Mouse (Mus musculus) spleen, postnatal 14 days (tissue): ENCODE data around the gene Etv2.

Experiments used
- DNase-seq, 2 experiments: peaks; one replicate each; pipeline ENCODE4 v3.0.0; 2021 to 2022; ENCODE audit warnings: low spot score in 2 of 2

The Etv2 gene

DNA sequence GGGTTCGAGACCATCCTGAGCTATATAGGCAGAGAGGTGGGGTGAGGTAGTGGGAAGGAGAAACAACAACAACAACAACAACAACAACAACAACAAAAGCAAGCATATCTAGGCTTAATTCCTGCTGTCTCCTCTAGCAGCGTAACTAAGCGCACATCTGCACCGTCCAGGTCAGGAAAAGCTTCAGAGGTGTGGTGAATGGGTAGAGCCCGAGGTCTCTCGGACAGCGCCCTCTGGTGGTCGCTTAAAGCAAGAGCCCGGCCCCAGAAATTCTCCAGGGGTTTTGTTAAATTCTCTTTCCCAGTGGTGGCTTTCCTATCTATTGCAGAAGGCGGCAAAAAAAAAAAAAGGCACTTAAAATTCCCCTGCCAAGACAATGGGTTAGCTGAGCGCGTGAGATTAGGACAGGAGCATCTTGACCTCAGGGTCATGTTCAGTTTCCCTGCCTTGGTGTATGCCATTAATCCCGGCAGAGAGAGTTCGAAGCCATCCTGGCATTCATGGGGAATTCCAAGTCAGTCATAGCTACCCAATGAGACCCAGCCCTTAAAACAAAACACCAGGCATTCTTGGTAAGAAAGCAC lies 22.0 kb downstream of the Etv2 start:
- DNase-seq, result peak in 1 of 2 experiments; percentile 67

- no peak for DNase-seq
Measured at GRCm38 (mm10) chr7:30612654-30613402, 22.8 kb downstream of the Etv2 start, which contains the start of gene Upk1a. Upk1a (minus strand) TSS chr7:30612847.

- DNase-seq, result no peak
Measured at GRCm38 (mm10) chr7:30610043-30610442, 25.6 kb downstream of the Etv2 start.

DNA sequence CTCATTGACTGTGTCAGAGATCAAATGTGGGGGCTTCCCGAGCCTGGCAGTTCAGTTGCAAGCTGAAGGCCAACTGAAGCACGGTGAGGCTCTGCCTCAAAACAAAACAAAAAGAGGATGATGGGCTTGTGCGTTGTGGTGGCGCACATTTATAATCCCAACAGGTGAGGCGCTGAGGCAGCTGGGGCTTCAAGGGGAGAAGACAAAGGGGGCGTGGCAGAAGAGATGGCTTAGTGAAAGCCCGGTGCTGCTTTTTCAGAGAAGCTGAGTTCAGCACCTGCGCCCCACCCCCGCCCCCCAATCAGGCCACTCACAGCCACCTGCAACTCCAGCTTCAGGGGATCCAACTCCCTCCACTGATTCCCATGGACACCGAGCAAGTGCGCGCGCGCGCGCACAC lies 27.2 kb downstream of the Etv2 start:
- no peak for DNase-seq

DNA sequence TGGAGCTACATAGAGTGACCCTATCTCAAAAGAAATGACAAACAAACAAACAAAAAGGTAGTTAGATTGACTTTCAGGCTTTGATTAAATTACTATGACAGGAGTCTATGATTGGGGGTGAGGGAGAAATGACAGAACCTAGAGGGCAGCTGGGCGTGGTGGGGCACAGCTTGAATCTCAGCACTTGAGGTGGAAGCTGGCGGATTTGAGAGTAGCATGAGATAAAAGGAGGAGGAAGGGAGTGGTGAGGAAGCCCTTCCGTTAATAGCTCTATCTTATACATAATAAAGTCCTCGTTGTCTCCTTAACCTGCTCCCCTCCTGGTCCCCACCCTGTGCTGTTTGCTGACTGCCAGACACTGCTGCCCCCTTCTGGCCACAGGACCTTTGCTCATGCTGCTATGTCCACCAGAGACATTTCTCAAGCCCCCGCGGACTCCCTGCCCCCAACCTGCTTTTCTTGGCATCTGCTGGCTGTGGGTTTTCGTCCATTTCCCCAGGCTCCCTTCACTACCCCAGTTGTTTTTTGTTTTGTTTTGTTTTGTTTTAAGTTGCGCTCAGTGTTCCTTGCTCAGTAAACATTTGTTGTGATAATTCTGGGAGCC lies 27.8 kb downstream of the Etv2 start:
- DNase-seq, result peak; percentile 32 to 65

DNA sequence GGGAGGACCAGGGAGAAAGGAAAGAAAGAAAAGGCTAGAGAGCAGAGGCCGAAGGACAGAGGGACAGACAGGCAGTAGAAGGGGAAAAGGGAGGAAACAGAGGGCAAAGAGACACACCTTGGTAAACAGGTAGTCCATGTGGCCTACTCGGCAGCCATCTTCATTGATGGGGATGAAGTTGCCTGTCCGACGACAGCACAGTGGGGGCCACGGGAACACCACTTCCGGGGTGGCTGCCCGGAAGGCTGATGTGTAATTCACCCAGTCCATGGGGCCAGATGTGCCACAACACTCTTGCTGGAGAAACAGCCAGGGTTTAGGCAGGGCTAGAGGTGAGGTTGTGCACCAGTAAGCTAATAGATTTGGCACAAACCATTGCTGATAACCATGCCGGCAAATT lies 30.7 kb downstream of the Etv2 start:
- DNase-seq, result no peak

- DNase-seq, result no peak
Measured at GRCm38 (mm10) chr7:30604424-30604823, 31.2 kb downstream of the Etv2 start.

DNA sequence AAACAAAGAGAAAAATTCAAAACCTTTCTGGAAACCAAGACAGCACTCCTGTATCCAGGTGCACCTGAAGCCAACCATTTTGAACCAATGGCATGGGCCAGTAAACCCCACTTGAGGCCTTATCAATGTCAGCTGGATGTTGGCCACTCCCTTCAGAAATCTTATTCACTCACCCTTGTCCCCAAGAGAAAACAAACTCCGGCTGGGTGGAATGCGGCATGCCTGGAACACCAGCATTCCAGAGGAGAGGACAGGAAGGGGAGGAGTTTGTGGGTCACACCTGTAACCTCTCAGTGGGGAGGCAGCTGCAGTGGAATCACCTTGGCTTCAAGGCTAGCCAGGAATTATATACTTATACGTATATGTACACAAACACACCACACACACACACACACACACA lies 33.1 kb downstream of the Etv2 start:
- DNase-seq, result no peak

- DNase-seq, result no peak
Measured at GRCm38 (mm10) chr7:30600651-30601050, 35.0 kb downstream of the Etv2 start.

DNA sequence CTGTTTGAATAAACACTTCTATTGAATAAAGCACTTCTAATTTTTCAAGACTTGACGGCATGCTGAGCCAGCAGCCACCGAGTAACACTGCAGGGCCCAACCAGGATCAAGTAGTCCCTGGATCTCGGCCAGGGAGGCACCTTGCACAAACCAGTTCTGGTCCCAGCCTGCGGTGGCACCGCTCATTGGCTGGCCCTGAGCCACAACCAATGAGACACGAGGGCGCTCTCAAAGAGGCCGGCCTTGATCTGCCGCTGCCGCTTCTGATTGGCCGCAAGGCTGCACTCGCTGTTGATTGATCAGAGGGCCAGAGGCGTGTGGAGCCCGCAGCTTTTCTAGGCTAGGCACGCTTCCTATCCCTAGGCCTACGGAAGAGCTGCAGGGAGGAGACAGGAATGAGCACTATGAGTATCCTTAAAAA lies 35.7 kb downstream of the Etv2 start:
- DNase-seq, result peak; percentile 61 to 67

- no peak for DNase-seq
Measured at GRCm38 (mm10) chr7:30598786-30599185, 36.9 kb downstream of the Etv2 start, which contains the start of gene Zbtb32. Zbtb32 (minus strand) TSS chr7:30598909.

- no peak for DNase-seq
Measured at GRCm38 (mm10) chr7:30596811-30597210, 38.8 kb downstream of the Etv2 start.

GRCm38 (mm10) chr7:30596093-30596492 lies 39.6 kb downstream of the Etv2 start:
- DNase-seq, result no peak

DNA sequence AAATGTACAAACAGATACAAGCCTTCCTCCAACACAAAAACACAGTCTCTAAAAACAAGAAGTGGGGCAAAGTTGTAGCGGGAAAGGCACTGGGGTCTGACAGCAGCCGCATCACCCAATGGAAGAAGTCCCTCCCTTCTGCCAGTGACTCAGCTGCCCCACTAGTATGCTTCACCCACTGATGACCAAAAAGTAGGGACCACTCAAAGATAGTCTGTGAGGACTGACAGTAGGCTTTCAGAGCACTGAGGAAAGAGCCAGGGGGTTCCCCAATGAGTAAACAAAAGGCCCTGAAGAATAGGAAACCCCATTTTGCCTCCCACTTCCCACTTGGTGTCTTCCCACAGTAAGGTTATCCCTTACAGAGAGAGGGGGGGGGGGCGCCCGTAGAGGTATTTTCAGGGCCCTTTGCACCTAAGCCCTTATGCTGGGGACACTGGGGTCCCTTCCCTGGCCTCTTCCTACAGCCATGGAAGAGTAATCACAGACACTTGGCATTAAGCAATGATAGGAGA lies 41.1 kb downstream of the Etv2 start:
- DNase-seq, result no peak

GRCm38 (mm10) chr7:30593579-30594509 lies 41.8 kb downstream of the Etv2 start:
- no peak for DNase-seq

DNA sequence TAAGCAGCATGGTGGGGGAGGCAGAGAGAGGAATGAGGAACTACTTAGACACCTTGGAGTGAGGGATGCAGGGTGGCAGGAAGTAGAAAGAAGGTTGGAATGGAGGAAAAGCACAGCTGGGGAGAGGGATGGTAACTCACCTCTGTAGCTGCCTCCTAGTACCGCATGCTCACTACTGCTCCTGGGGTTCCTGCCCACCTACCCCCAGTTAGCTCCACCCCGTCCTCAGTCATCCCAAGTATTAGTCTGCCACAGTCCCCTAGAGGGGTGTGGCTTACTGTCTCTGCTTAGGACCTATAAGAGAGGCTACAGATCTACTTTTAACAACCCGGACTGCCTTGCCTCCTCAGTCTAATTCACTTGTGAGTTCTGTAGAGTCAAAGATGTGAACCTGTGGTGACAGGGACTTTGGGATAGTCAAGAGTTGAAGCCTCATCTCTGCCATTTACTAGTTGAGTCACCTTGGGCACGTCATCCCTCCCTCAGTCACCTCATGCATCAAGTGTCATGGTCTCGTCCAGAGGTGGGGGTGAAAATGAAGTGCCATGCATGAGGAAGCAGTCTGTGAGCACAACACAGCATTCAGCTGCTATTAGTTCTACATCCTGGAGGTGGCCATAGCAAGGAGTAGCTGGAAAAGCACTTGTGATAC lies 42.8 kb downstream of the Etv2 start:
- no peak for DNase-seq

DNA sequence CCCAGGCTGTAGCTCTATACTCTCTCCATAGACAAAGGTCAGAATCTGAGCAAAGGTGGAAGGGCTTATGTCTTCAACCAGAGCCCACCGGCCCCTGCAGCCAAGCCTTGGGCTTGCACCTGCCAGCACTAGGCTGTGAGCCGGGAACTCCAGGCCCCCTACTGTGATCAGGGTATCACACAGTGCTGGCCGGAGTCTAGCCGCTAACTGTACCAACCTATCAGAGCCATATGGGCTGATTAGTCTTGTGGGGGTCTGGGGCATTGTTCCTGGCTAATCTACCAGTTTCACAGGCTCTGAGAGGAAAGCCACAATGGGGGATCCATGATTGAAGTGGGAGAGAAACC lies 44.1 kb downstream of the Etv2 start:
- no peak for DNase-seq

DNA sequence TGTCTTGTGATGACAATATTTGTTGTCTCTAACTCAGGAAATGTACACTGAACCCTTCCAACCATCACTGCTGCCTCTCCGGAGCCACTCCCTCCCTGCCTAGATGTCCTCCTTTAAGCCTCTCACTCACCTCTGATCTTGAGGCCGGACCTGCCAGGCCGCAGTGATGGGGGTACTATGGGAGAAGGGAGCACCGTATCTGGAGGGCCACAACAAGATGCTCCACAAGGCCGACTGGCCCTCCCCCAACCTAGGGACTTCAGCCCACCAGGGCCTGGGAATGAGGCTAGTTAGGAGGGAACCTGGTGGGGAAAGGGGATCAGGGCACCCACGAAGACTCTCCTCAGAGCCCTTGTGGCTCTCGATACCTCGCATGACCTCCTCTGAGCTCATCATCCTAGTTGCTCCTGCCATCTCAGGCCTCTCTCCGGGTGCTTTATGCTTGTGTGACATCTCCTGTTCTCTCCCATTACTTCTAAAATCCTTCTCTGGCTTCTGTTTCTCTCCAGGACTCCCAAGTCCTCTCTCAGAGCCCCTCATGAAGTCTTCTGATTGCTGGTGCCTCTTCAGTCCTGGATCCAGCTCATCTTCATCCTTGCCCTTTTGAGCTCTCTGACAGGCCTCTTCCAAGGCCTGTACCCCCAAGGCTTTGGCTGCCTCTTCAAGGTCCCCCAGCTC lies 44.6 kb downstream of the Etv2 start:
- no peak for DNase-seq

DNA sequence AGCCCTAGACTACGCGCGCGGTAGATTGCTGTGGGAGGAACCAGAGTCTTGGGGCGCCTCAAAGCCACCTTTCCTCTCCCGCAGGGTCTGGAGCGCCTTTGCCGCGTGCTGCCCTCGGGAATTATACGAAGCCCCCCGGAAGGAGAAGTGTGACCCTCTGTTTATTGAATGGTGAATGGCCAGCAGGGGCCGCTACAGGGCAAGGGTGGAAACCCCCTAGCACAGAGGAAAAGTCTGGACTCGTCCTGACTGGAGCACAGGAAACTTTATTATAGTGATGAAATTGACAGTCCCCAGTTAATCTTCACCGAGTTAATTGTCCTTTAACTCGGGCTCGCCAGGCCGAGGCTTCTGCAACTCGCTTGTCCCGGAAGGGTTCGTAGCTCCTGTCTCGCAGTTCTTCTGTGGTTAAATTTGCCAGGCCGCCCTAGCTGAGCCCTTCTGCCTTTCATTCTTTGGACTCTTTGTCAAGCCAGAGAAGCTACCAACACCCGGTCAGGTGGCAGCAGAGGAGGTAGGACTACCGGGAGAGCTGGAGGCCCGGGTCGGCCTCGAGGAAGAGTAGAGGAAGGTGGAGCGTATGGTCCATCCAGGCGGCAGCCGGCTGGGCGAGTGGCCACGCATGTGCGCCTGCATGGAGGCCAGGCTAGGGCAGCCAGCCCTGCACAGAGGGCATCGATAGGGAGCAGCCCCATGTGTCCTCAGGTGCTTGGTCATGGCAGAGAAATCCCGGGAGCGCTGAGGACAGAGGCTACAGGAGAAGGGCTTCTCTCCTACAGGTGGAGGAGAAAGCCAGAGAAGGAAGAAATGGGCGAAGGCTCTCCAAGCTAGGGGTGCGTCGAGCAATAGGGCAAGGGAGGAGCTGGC lies 46.0 kb downstream of the Etv2 start:
- DNase-seq, result peak; percentile 69 to 79
